Mouse (Mus musculus): ENCODE results near the gene Mycl.

DNA sequence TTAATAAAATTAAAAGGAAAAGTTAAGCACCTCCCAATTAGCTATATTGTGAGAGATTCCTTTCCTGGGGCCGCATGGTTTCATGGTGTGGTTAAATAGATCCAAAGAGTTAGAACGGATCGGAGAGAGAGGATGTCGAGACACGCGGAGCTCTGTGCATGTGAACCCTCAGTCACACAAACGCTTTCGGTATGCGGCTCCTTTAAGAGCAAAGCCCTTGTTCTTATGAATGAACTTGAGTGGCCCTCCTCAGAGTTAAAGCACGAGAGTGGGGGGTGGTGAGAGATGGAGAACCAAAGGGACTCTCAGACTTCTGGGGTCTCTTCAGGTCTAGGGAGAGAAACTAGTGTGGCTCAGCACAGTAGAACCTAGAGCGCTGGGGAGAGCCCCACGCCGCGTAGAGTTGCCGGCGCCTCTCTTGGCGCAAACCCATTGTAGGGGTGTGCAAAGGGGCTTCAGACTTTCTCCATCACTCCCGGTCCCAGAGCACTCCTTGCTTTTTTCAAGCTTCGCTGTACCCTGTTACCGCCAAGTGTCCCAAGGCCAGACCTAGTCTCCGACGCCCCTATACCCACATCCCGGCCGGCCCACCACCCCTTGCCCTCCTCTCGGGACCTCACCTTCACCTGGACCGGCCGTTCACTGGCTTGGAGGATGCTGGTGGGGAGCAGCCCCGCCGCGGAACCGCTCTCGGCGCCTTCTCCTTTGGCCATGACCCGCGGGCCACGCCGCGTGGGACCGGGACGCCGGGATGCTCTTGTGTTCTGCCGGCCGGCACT is 34.9 kb upstream of the Mycl start:
- TF ChIP-seq EP300 (optimal IDR thresholded peaks at IDR 0.05) (no peak), CTCF (IDR thresholded peaks at IDR 0.05; ENCODE audit: low read depth) (no peak)
